Mouse (Mus musculus) MEL-GATA-1-ER (cell line): ENCODE data around the gene Tnfaip1.
"Not testable (repeated sequence)": the region's sequence is repeated elsewhere in the genome, so short reads cannot be mapped to it uniquely, and the experiment has no call there.

Experiments
- DNase-seq: peaks from one replicate; pipeline ENCODE4 v3.0.0-alpha.2; 2012; ENCODE audit warnings: low read depth; ENCODE audit errors: extremely low read depth

Tnfaip1 gene

GRCm38 (mm10) chr11:78540358-78540757 lies 4.2 kb upstream of the Tnfaip1 start:
- DNase-seq = no peak

DNA sequence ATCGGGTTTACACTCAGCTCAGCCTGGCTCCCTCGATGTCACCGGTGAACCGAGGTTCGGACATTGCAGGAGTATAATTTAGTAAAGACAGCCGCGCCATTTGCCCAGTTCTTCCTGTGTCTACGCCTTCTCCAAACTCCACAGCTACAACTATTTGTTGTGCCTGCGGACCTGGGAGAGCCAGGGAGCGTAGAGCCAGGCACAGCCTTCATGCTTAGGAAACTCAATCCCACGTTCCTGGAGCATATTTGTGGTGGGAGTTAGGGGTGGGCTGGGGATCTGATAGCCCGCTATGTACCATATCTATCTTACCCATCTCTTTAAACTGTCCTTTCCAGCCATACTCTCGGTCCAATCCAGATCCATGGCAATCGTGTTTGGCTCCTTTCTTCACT lies 555 bp upstream of the Tnfaip1 start:
- DNase-seq = no peak

GRCm38 (mm10) chr11:78535376-78536079 lies 604 bp downstream of the Tnfaip1 start:
- DNase-seq = no peak

DNA sequence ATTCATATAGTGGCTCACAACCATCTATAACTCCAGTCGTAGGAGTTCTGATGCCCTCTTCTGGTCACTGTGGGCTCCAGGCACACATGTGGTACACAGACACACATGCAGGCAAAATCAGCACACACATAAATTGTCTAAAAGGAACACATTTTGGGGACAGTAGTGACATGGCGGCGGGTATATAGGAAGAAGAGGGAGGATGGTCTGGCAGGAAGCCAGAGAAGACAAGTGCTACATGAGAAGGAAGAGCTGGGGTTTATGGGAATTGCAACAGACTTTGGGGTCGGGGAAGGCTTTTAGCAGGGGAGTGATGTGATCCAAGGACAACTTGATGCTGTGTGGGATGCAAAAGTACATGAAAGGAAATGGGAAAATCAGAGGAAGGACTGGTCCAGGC lies 1.6 kb downstream of the Tnfaip1 start:
- no peak for DNase-seq

DNA sequence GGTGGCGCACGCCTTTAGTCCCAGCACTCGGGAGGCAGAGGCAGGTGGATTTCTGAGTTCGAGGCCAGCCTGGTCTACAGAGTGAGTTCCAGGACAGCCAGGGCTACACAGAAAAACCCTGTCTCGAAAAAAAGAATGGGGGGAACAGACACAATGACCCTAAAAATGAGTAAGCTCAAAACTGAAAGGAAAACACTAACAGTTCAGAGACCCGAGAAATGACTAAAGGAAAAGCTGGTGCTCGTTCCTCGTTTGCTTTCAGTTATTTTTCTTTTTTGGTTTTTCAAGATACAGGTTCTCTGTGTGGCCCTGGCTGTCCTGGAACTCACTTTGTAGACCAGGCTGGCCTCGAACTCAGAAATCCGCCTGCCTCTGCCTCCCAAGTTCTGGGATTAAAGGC lies 4.6 kb downstream of the Tnfaip1 start:
- DNase-seq = not testable (repeated sequence)

DNA sequence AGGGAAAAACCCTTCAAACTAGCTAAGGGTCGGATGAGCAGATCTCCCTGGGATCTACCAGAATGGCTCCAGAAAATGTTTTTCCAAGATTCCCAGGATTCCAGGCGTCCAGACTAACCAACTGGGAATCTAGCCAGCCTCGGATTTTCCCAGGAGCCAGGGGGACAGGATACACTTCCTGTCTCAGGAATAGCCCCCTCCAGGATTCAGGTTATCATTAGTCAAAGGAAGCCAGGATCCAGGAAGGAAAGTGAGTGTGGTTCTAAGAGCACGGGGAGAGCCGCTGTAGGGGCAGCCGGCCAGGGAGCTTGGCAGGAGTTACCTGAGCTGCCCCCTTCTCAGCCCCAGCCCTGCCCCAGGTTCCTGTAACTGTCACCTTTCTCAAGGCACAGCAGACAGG lies 5.1 kb downstream of the Tnfaip1 start:
- no peak for DNase-seq

- no peak for DNase-seq
Measured at GRCm38 (mm10) chr11:78530001-78530400, 6.1 kb downstream of the Tnfaip1 start.

GRCm38 (mm10) chr11:78528714-78529113 lies 7.4 kb downstream of the Tnfaip1 start:
- no peak for DNase-seq

DNA sequence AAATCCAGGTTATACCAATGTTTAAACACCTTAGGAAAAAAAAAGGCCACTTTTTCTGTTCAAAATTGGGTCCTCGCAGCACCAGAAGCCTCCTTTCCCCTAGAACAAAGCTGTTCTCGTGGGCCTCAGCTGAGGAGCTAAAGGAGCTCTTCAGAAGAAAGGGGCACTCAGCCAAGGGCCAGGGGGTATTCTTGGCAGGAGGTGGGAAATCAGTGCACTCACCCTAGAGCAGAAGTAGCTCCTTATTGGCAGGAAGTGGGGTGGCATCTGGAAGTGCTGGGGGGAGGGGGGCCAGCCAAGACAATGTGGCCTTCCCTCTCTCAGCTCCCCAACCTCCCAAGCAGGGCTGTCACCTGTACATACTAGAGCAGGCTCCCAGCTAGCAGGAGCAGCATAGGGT lies 11.3 kb downstream of the Tnfaip1 start:
- DNase-seq = no peak

DNA sequence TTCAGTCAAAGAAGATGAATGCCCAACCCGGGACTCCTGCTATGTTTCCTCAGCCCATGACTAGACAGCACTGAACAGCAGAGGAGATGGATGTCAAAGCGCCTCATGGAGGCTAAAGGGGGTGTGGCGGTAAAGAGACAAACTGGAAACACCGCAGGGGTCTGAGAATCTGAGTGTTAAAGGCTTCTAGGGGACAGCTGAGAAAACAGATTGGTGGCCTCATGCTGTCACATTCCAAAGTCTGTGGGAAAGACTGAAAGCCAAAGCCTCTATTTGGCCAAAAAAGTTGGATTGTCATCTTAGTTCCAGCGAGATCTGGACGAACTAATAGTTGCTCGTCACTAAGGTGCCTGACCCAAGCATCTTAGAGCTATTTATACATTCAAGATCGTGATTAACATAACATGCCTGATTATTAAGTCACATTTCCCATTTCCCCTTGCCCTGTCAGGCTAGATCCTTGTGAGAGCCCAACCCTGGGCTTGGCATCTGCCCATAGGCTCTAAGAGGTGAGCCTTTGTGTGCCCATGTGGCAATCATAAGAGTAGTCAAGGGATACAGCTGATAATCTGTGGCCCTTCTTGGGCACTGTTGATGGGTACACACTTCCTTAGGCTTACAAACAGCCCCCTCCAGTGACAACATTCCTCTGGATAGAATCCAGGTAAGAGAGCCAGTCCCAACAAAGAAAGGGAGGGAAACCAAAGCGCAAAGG lies 12.7 kb downstream of the Tnfaip1 start:
- DNase-seq = no peak

DNA sequence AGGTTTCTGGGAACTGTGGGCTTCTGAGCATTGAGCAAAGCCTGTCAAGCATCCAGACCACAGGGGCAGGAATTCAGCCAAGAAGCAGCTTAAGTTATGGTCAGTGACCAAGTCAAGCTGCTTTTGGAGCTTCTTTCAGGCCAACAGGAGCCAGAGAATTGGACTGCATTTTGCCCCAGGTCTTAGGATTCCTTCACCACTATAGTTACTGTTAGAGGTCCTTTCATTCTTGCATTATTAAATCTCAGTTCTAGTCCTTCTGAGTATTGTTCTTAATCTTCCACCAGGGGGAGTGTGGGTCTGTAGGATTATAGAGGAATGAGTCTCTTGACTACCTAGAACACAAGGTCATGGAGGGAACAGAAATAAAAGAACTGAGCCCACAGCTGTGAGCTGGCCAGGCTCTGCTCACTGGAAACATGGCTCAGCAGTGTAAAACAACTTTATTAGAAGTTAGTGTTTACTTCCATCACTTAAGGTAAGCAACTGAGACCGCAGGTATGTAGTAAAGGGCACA lies 13.6 kb downstream of the Tnfaip1 start:
- no peak for DNase-seq

DNA sequence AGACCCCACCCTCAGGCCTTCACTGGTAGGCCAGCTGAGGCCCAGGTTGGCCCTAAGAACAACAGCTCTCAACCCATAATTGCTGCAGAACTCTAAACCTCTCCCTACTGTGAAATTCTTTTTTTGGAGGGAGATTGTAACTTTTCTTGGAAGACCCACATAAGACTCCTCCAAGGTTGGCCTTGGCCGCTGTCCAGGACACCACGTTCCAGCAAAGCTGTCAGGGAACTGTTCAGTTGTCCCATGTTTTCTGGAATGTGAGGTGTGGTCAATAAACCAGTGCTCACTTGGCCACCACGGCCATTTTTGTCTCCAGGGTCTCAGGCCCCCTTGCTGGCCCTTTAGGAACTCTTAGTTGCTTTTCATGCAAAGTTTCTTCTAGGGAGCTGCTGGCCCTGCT lies 14.3 kb downstream of the Tnfaip1 start:
- no peak for DNase-seq

- DNase-seq = no peak
Measured at GRCm38 (mm10) chr11:78518931-78519330, 17.2 kb downstream of the Tnfaip1 start.

- DNase-seq = no peak
Measured at GRCm38 (mm10) chr11:78515549-78516325, 20.4 kb downstream of the Tnfaip1 start.

DNA sequence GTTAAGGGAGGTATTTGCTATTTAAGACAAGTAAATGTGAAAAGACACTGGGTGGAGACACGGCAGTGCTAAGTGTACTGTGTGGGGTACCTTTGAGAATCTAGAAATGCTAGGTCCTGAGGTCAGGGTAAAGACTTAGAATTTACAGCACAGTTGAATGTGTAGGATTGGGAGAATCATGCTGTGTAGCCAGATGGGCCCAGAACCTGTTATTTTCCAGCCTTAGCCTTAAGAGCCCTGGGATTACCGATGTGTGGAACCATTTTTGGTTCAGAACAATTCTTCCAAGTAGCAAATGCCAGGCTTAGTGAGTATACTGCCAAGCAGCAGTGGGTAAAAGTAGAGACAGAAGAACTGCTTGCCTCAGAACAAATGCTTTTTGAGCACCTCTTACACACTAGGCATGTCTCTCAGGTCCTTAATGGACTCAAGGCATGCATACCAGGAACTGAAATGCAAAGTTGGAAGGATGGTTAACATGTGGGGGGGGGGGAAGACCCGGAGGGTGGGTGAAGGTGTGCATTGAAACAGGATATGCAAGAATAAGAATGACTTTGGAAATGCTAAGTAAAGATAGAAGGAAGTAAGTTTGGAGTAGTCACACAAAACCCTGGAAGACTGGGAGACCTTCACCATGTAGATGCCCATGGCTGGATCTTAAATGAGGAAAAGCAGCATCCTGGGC lies 22.9 kb downstream of the Tnfaip1 start:
- no peak for DNase-seq

GRCm38 (mm10) chr11:78512025-78512957 lies 23.8 kb downstream of the Tnfaip1 start, which contains the start of the genes Tmem199 and Poldip2:
TSS of gene Tmem199 (minus strand) at chr11:78512172.
TSS of gene Poldip2 (plus strand) at chr11:78512193.
- peak; percentile 72 for DNase-seq

DNA sequence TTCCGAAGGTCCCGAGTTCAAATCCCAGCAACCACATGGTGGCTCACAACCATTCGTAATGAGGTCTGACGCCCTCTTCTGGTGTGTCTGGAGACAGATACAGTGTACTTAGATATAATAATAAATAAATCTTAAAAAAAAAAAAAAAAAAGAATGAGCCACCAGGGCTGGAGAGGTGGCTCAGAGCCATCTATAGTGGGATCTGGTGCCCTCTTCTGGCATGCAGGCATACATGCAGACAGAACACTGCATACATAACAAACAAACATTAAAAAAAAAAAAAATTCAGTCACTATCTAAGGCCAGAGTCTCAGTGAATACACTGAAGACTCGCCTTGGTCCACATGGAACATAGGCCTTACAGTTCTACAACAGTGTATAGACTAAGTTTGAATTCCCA lies 27.0 kb downstream of the Tnfaip1 start:
- no peak for DNase-seq

DNA sequence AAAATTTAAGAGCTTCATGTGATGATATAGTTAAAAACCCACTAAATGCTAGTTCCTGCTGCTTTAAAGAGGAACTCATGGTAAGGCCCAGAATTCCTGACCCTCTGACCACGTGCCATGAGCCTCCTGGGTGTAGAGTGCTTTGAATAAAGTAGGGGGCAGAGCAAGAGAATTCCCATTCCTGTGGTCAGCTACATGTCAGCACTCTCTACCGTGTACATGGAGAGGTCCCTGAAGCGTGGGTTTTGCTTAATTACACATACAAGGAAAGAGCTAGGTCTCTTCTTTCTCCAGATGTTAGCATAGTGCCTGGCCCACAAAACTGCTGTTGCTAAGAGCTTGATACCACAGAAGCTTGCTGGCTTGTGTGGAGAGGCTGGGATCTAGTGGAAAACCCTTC lies 30.7 kb downstream of the Tnfaip1 start:
- no peak for DNase-seq

DNA sequence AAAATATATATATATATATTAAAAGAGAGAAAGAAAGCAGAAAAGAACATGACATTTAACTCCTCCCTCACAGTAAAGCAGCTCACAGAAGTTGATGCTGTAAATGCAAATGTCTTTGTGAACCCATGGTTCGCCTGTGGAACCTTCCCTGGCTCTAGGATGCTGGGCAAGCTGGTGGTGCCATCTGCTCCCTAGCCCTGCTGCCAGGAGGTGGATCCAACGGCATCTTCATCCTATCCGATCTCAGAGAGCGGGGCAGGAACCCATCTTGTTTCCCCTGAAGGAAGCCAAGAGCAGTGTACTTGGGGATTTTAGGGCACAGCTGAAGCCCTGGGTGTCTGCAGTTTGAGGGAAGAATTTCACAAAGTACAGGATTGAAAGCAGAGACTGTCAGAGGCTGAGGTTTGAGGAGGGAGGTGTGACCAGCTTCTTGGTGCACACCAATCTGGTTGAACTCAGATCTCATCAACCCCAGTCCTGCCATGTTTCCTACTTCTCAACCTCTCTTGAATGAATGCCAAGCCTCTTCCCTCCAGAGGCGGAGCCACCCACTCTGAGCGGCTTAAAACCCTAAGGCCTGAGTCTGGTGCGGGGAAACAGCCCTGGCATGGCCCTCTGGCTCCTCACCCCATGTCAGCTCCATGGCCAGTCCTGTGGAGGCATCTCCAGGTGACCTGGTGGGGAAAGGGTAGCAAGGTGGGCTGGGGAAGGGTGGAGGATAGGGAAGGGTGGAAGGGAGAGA lies 33.1 kb downstream of the Tnfaip1 start, which contains the start of gene Sebox:
TSS of gene Sebox (plus strand) at position 539 of the 742 bp plus-strand sequence.
- no peak for DNase-seq
